Mouse (Mus musculus) neutrophil, adult 65 days (primary cell): ENCODE measurements around the gene Nhlh1. TPM values are rescaled to one million over a fixed set of nuclear protein-coding genes. Genes with fewer than 3 reads are reported as not detected.

Source experiments
- total RNA-seq: library from RNA; stranded (reverse); gene quantifications from 2 replicates; pipeline ENCODE4 v1.2.4, GENCODE M21; 2023

Nhlh1 gene
- not detected in 2 replicates for total RNA-seq

GRCm38 (mm10) chr1:172057491-172057921, at the start of gene Nhlh1:
Gene Nhlh1 (minus strand): TSS chr1:172057573.

GRCm38 (mm10) chr1:172082101-172082898, 24.9 kb upstream of the Nhlh1 start, which contains the start of the genes Copa and Ncstn:
Gene Copa (plus strand): TSS chr1:172082529.
Gene Ncstn (minus strand): TSS chr1:172082795.

GRCm38 (mm10) chr1:172028394-172029275, 28.7 kb downstream of the Nhlh1 start, which contains the start of gene Vangl2:
Gene Vangl2 (minus strand): TSS chr1:172028444.

Other genes starting within 250 kb of the Nhlh1 start
- gene Cd84, start 217.9 kb downstream of the Nhlh1 start, total RNA-seq: 296 and 379 TPM in 2 replicates
- gene Gm10521, start 161.9 kb downstream of the Nhlh1 start, total RNA-seq: 32.7 and 34.6 TPM in 2 replicates
- 1.0 and 1.9 TPM in 2 replicates for gene Slamf6, start 140.1 kb downstream of the Nhlh1 start, total RNA-seq
- gene Vangl2, start 29.1 kb downstream of the Nhlh1 start, total RNA-seq: 1.1 and 2.3 TPM in 2 replicates
- 131 and 182 TPM in 2 replicates for gene Copa, start 25.0 kb upstream of the Nhlh1 start, total RNA-seq
- 86.3 and 97.7 TPM in 2 replicates for gene Ncstn, start 25.2 kb upstream of the Nhlh1 start, total RNA-seq
- gene Pex19, start 69.2 kb upstream of the Nhlh1 start, total RNA-seq: 40.7 and 44.3 TPM in 2 replicates
- 40.2 and 52.4 TPM in 2 replicates for gene Dcaf8, start 90.5 kb upstream of the Nhlh1 start, total RNA-seq
- 7.1 and 7.4 TPM in 2 replicates for gene Pea15a, start 149.2 kb upstream of the Nhlh1 start, total RNA-seq
- gene Casq1, start 162.3 kb upstream of the Nhlh1 start, total RNA-seq: not detected in 2 replicates
- gene Atp1a4, start 200.8 kb upstream of the Nhlh1 start, total RNA-seq: not detected in 2 replicates
- gene Igsf8, start 204.1 kb upstream of the Nhlh1 start, total RNA-seq: 20.9 and 27.6 TPM in 2 replicates
- not detected in 2 replicates for gene Atp1a2, start 240.5 kb upstream of the Nhlh1 start, total RNA-seq